Mouse (Mus musculus) activated CD4-positive, CD25-positive, alpha-beta regulatory T cell, adult 4 months (primary cell): ENCODE data around the gene Rnf214. TPM values are rescaled to one million over a fixed set of nuclear protein-coding genes. Genes with fewer than 3 reads are reported as not detected.
A peak's percentile ranks its signal among the peaks of the same experiment; 100 is the strongest.
"Not testable (repeated sequence)": the region's sequence is repeated elsewhere in the genome, so short reads cannot be mapped to it uniquely, and the experiment has no call there.

ENCODE experiments used
- ATAC-seq: one replicate; pipeline ENCODE4 v1.8.0; 2017
- polyA plus RNA-seq, 2 experiments: library from polyadenylated mRNA; unstranded; fragments of 100-300 nt; shearing (Covaris generic); gene quantifications; one replicate each; pipeline ENCODE4 v1.2.1; 2017

Rnf214 gene
- polyA plus RNA-seq, 2 experiments from 2014 or later: 26.5 to 29.6 TPM

GRCm38 (mm10) chr9:45849528-45850408, 56.9 kb downstream of the Rnf214 start:
- ATAC-seq: no peak

- ATAC-seq: no peak
Observed at GRCm38 (mm10) chr9:45846891-45847460, 59.7 kb downstream of the Rnf214 start.

- not testable (repeated sequence) for ATAC-seq
Observed at GRCm38 (mm10) chr9:45846176-45846575, 60.5 kb downstream of the Rnf214 start.

- no peak for ATAC-seq
Observed at GRCm38 (mm10) chr9:45845541-45845940, 61.2 kb downstream of the Rnf214 start.

- no peak for ATAC-seq
Observed at GRCm38 (mm10) chr9:45843780-45844179, 62.9 kb downstream of the Rnf214 start.

- ATAC-seq: no peak
Observed at GRCm38 (mm10) chr9:45843007-45843406, 63.7 kb downstream of the Rnf214 start.

GRCm38 (mm10) chr9:45841458-45841857, 65.3 kb downstream of the Rnf214 start:
- ATAC-seq: no peak

- no peak for ATAC-seq
Observed at GRCm38 (mm10) chr9:45840331-45840730, 66.4 kb downstream of the Rnf214 start.

GRCm38 (mm10) chr9:45839982-45840300, 66.8 kb downstream of the Rnf214 start:
- no peak for ATAC-seq

- ATAC-seq: no peak
Observed at GRCm38 (mm10) chr9:45839139-45839981, 67.4 kb downstream of the Rnf214 start.

- ATAC-seq: no peak
Observed at GRCm38 (mm10) chr9:45838434-45839138, 68.1 kb downstream of the Rnf214 start, which contains the start of gene Bace1. TSS of gene Bace1 (plus strand) at chr9:45838580.

GRCm38 (mm10) chr9:45838069-45838433, 68.7 kb downstream of the Rnf214 start:
- ATAC-seq: no peak

- ATAC-seq: no peak
Observed at GRCm38 (mm10) chr9:45833461-45833860, 73.2 kb downstream of the Rnf214 start.

GRCm38 (mm10) chr9:45832898-45833297, 73.8 kb downstream of the Rnf214 start:
- ATAC-seq: no peak

GRCm38 (mm10) chr9:45829107-45829506, 77.6 kb downstream of the Rnf214 start:
- no peak for ATAC-seq

GRCm38 (mm10) chr9:45828291-45828963, 78.3 kb downstream of the Rnf214 start, which contains the start of gene Cep164:
TSS of gene Cep164 (minus strand) at chr9:45828691.
- ATAC-seq: peak; percentile 99

GRCm38 (mm10) chr9:45827663-45828290, 78.9 kb downstream of the Rnf214 start:
- no peak for ATAC-seq

- no peak for ATAC-seq
Observed at GRCm38 (mm10) chr9:45818406-45819011, 88.2 kb downstream of the Rnf214 start.

GRCm38 (mm10) chr9:45815525-45815924, 91.2 kb downstream of the Rnf214 start:
- ATAC-seq: no peak

- ATAC-seq: no peak
Observed at GRCm38 (mm10) chr9:45815113-45815512, 91.6 kb downstream of the Rnf214 start.
